Mouse (Mus musculus): ENCODE data around the gene Otogl. TPM values are rescaled to one million over a fixed set of nuclear protein-coding genes. Genes with fewer than 3 reads are reported as not detected.

Gene Otogl
- polyA plus RNA-seq, 1 experiment from 2014 or later = 0.05 TPM

GRCm38 (mm10) chr10:107737743-107738142 is 174.2 kb downstream of the Otogl start:
- no peak for ATAC-seq (replicated peaks; ENCODE audit: insufficient number of reproducible peaks, insufficient read depth, low FRiP score, low read depth)
- 80% methylated on average over 6 of the region's 6 CpGs for WGBS

GRCm38 (mm10) chr10:107735448-107735847 is 176.5 kb downstream of the Otogl start:
- H3K4me3 ChIP-seq = no peak overlapping the region
- H3K4me2 ChIP-seq = no peak overlapping the region
- H3K4me1 ChIP-seq (replicated peaks) = no peaks in the 10 kb centered on the region
- H3K9me3 ChIP-seq (replicated peaks) = no peaks in the 10 kb centered on the region
- H3K9ac ChIP-seq = no peak overlapping the region
- WGBS = 78% methylated on average over 7 of the region's 7 CpGs
- H3K27me3 ChIP-seq = no peaks in the 10 kb centered on the region
- no peak overlapping the region for H3K27ac ChIP-seq
- no peak for ATAC-seq (replicated peaks; ENCODE audit: insufficient number of reproducible peaks, insufficient read depth, low FRiP score, low read depth)
- H3K36me3 ChIP-seq = no peaks in the 10 kb centered on the region

More at GRCm38 (mm10) chr10:107737743-107738142, 174.2 kb downstream of the Otogl start:
- Histone ChIP-seq H3K27ac (no peak overlapping the region), H3K4me1 (replicated peaks) (no peaks in the 10 kb centered on the region), H3K9me3 (replicated peaks) (no peaks in the 10 kb centered on the region), H3K36me3 (no peaks in the 10 kb centered on the region), H3K4me2 (no peak overlapping the region), H3K27me3 (no peaks in the 10 kb centered on the region), H3K4me3 (no peak overlapping the region), H3K9ac (no peak overlapping the region)

- no peak overlapping the region for H3K4me2 ChIP-seq
- H3K27ac ChIP-seq = no peak overlapping the region
- no peaks in the 10 kb centered on the region for H3K27me3 ChIP-seq
- H3K36me3 ChIP-seq = no peaks in the 10 kb centered on the region
- no peak overlapping the region for H3K4me3 ChIP-seq
- H3K9ac ChIP-seq = no peak overlapping the region
- no peak for ATAC-seq (replicated peaks; ENCODE audit: insufficient number of reproducible peaks, insufficient read depth, low FRiP score, low read depth)
- H3K4me1 ChIP-seq (replicated peaks) = no peaks in the 10 kb centered on the region
- H3K9me3 ChIP-seq (replicated peaks) = no peaks in the 10 kb centered on the region
Observed at GRCm38 (mm10) chr10:107734327-107734726, 177.6 kb downstream of the Otogl start.

GRCm38 (mm10) chr10:107725631-107726030 is 186.3 kb downstream of the Otogl start:
- Histone ChIP-seq H3K4me1 (replicated peaks) (0 out of 2 replicates have a peak, but pooled peaks cover 3% of the 10 kb centered on the region), H3K9ac (no peak overlapping the region), H3K27me3 (no peaks in the 10 kb centered on the region), H3K27ac (no peak overlapping the region), H3K4me2 (no peak overlapping the region), H3K9me3 (replicated peaks) (no peaks in the 10 kb centered on the region), H3K4me3 (no peak overlapping the region), H3K36me3 (no peaks in the 10 kb centered on the region)
- no peak for ATAC-seq (replicated peaks; ENCODE audit: insufficient number of reproducible peaks, insufficient read depth, low FRiP score, low read depth)
- 32% methylated on average over 7 of the region's 7 CpGs for WGBS

- Histone ChIP-seq H3K9me3 (replicated peaks) (no peaks in the 10 kb centered on the region), H3K36me3 (no peaks in the 10 kb centered on the region), H3K27ac (no peak within 1 kb of the TSS), H3K4me2 (no peak within 1 kb of the TSS), H3K9ac (no peak within 1 kb of the TSS), H3K4me1 (replicated peaks) (no peaks in the 10 kb centered on the region), H3K4me3 (no peak within 1 kb of the TSS), H3K27me3 (no peaks in the 10 kb centered on the region)
- WGBS = 75% methylated on average over 1 of the region's 1 CpGs
- ATAC-seq (replicated peaks; ENCODE audit: insufficient number of reproducible peaks, insufficient read depth, low FRiP score, low read depth) = no peak
Observed at GRCm38 (mm10) chr10:107719806-107720205, 192.1 kb downstream of the Otogl start, which contains the start of gene Ptprq. TSS of gene Ptprq (minus strand) at chr10:107720051.

Other genes with a start within 250 kb of the Otogl start
- 0.04 and 0.20 TPM in 2 replicates for gene Ptprq, start 192.1 kb downstream of the Otogl start, polyA plus RNA-seq (2015; fragmentation: Nextera tagmentation; extraction: Ambion mirVana)

Data from heart, embryonic 15.5 days (tissue).